Mouse (Mus musculus) limb, embryonic 13.5 days (tissue): ENCODE data around the gene Loxl3. TPM values are rescaled to one million over a fixed set of nuclear protein-coding genes. Genes with fewer than 3 reads are reported as not detected.

Experiments used
- ATAC-seq: fragments of 200-750 bp; cut with Nextera tagmentation; 2 replicates; pipeline ENCODE4 v1.8.0; 2017; ENCODE audit warnings: low read depth, moderate number of reproducible peaks, moderate TSS enrichment; ENCODE audit not compliant: low FRiP score
- H3K27ac ChIP-seq: fragments of 300-500 bp; sonication (generic); 2 replicates; pipeline ENCODE4 v1.5.1; 2015; ENCODE audit warnings: inconsistent platforms, mild to moderate bottlenecking, moderate library complexity
- H3K27me3 ChIP-seq: fragments of 300-500 bp; sonication (generic); 2 replicates; pipeline ENCODE4 v1.6.1; 2015; ENCODE audit warnings: mild to moderate bottlenecking, inconsistent platforms
- H3K36me3 ChIP-seq: fragments of 300-500 bp; sonication (generic); 2 replicates; pipeline ENCODE4 v1.6.1; 2015; ENCODE audit warnings: inconsistent platforms, mild to moderate bottlenecking, moderate library complexity
- H3K4me1 ChIP-seq: fragments of 300-500 bp; sonication (generic); 2 replicates; pipeline ENCODE4 v1.6.1; 2015; ENCODE audit warnings: inconsistent platforms
- H3K4me2 ChIP-seq: fragments of 300-500 bp; sonication (generic); replicated peaks from 2 replicates; pipeline ENCODE4 v1.6.1; 2015; ENCODE audit warnings: inconsistent platforms, mild to moderate bottlenecking, moderate library complexity
- H3K4me3 ChIP-seq: fragments of 300-500 bp; sonication (generic); 2 replicates; pipeline ENCODE4 v1.5.1; 2015; ENCODE audit warnings: moderate library complexity, mild to moderate bottlenecking, inconsistent platforms
- H3K9ac ChIP-seq: fragments of 300-500 bp; sonication (generic); 2 replicates; pipeline ENCODE4 v1.6.1; 2015; ENCODE audit warnings: mild to moderate bottlenecking, inconsistent platforms
- H3K9me3 ChIP-seq: fragments of 300-500 bp; sonication (generic); 2 replicates; pipeline ENCODE4 v1.6.1; 2016; ENCODE audit warnings: inconsistent platforms
- WGBS: fragments of 180-500 bp; shearing (Covaris S2); methylation state at CpG from one replicate; pipeline ENCODE4 v1.1.7; 2015; 5-methylcytosine and 5-hydroxymethylcytosine counted together
- polyA plus RNA-seq: library from polyadenylated mRNA; unstranded; fragments of >200 nt; fragmentation: Nextera tagmentation; extraction: Ambion mirVana; gene quantifications from 2 replicates; pipeline ENCODE4 v1.2.1, GENCODE M21; 2015

Gene Loxl3
- polyA plus RNA-seq, 1 experiment from 2014 or later: 36.3 TPM

DNA sequence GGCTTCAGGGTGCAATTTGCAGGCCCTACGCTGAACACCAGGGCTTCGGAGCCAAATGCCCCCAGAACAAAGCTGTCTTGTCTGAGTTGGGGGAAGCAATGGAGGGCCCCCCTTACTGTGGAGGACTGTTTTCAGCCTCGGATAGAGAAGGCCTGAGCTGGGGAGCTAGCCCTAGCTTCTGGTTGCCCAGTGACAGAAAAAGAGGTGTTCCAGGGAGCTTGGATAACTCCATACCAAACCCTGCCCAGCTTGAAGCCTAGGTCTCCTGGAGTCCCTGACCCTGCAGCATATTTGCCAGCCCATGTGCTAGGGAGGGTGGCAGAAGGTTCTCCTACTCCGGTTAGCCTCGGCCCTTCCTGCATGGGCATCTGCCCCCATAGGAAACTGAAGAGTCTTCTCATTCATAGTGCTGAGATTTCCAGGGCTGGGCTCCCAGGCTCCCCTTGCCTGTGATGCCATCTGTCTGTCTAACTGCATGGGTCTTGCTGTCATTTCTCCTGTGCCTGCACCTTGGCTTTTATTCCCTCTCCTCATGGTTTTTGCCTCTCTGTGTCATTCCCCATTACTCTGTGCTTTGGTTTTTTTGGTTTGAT lies 586 bp downstream of the Loxl3 start:
- Histone ChIP-seq H3K9me3 (no peaks in the 10 kb centered on the region), H3K36me3 (peaks cover 4% of the 10 kb centered on the region; the same call in 1 of the 2 replicates), H3K27ac (peak overlapping the region; percentile 94), H3K4me3 (peak overlapping the region; percentile 64), H3K4me2 (peak overlapping the region; percentile 86), H3K27me3 (peaks cover 30% of the 10 kb centered on the region), H3K9ac (peak overlapping the region; percentile 73), H3K4me1 (peaks cover 52% of the 10 kb centered on the region)
- 26% methylated on average over 5 of the region's 5 CpGs for WGBS
- ATAC-seq: no peak

DNA sequence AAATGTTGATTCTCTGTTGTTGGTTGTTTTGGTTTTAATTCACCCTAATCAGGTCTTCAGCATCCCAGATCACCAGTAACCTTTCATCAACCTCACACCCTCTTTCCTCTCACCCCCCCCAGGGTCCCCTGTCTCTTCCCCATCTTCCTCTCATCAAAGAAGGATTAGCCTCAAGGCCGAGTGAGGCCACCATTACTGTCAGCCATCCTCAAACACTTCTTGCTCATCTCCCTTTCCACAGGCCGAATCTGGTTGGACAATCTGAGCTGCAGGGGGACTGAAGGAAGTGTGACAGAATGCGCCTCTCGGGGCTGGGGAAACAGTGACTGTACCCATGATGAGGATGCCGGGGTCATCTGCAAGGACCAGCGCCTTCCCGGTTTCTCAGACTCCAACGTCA lies 3.2 kb downstream of the Loxl3 start:
- no peaks in the 10 kb centered on the region for H3K9me3 ChIP-seq
- 78% methylated on average over 8 of the region's 8 CpGs for WGBS
- no peak overlapping the region for H3K4me3 ChIP-seq
- H3K4me1 ChIP-seq: peaks cover 34% of the 10 kb centered on the region
- H3K27me3 ChIP-seq: peaks cover 4% of the 10 kb centered on the region
- no peak for ATAC-seq
- H3K9ac ChIP-seq: no peak overlapping the region
- H3K36me3 ChIP-seq: peaks cover 8% of the 10 kb centered on the region; the same call in 1 of the 2 replicates
- no peak overlapping the region for H3K4me2 ChIP-seq
- no peak overlapping the region for H3K27ac ChIP-seq

DNA sequence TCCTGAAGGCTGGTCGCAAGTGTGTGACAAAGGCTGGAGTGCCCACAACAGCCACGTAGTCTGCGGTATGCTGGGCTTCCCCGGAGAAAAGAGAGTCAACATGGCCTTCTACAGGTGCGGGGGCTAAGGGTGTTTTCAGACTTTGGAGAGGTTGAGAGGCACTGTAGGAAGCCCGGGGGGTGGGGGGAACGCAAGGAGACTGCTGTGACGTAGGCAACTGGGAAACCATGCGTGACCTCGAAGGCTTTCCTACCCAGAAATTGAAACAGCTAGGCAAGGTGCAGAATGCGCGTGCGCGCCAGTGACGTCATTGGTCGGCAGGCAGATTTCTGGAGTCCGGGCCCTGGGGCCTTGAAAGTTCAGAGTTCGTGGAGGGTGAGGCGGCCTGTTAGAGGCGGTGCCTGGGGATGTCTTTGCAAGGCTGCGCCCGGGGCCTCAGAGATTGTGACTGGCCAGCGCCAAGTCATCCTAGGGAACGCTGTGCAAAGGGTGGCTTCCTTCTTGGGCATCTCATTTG lies 4.6 kb downstream of the Loxl3 start:
- H3K36me3 ChIP-seq: peaks cover 8% of the 10 kb centered on the region; the same call in 1 of the 2 replicates
- peak overlapping the region; percentile 53; the same call in 1 of the 2 replicates for H3K9ac ChIP-seq
- H3K4me2 ChIP-seq: peak overlapping the region; percentile 63
- no peaks in the 10 kb centered on the region for H3K27me3 ChIP-seq
- no peak overlapping the region for H3K27ac ChIP-seq
- H3K9me3 ChIP-seq: no peaks in the 10 kb centered on the region
- H3K4me3 ChIP-seq: peak overlapping the region; percentile 30
- WGBS: 10% methylated on average over 24 of the region's 24 CpGs
- H3K4me1 ChIP-seq: peaks cover 29% of the 10 kb centered on the region
- 0 out of 2 replicates have a peak, but pooled peaks have one; percentile 25 for ATAC-seq

DNA sequence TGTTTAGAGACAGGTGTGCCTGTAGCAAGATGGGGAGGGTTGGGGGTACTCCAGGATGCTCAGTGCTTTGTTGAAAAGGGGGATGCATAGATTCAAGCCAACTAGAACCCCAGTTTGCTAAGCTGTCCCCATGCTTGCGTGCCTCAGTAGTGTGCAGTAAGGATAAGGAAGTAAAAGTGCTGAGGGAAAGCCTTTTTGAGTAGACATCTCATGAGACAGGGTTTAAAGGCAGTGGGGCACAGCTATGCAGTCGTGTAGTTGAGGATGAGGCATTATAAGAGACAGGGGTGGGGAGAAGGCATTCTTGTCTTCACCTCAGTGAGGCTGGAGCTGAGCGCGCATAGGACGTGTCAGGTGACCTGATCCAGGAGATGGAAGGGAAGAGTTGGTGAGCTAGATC lies 6.6 kb downstream of the Loxl3 start:
- Histone ChIP-seq H3K9me3 (no peaks in the 10 kb centered on the region), H3K4me1 (peaks cover 13% of the 10 kb centered on the region), H3K27me3 (no peaks in the 10 kb centered on the region), H3K4me2 (no peak overlapping the region), H3K27ac (no peak overlapping the region), H3K36me3 (peaks cover 16% of the 10 kb centered on the region), H3K4me3 (no peak overlapping the region), H3K9ac (no peak overlapping the region; the same call in 1 of the 2 replicates)
- WGBS: 77% methylated on average over 5 of the region's 5 CpGs
- ATAC-seq: no peak

DNA sequence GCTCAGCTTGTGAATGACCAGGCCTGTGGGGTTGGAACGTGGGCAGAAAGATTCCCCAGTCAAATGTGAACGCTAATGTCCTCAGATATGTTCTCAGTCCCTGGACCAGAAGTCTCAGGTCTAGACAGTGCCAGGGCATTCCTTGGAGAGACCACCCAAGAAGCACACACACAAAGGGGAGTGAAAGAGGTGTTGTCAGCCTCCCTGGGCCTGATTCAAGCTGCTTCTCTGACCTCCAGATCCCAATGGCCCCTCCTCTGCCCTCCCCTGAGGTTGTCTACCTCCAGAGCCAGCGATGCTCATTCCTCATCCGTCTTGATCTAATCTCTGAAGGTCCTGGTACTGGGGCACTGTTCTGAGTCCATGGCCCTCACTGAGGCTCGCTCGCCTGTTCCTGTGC lies 9.6 kb downstream of the Loxl3 start:
- H3K9ac ChIP-seq: 0 out of 2 replicates have a peak overlapping the region, but pooled peaks have one; percentile 25
- H3K27me3 ChIP-seq: no peaks in the 10 kb centered on the region
- H3K36me3 ChIP-seq: peaks cover 16% of the 10 kb centered on the region
- H3K9me3 ChIP-seq: no peaks in the 10 kb centered on the region
- no peak for ATAC-seq
- no peak overlapping the region for H3K4me2 ChIP-seq
- WGBS: 69% methylated on average over 6 of the region's 6 CpGs
- peaks cover 4% of the 10 kb centered on the region for H3K4me1 ChIP-seq
- no peak overlapping the region for H3K4me3 ChIP-seq
- H3K27ac ChIP-seq: no peak overlapping the region

DNA sequence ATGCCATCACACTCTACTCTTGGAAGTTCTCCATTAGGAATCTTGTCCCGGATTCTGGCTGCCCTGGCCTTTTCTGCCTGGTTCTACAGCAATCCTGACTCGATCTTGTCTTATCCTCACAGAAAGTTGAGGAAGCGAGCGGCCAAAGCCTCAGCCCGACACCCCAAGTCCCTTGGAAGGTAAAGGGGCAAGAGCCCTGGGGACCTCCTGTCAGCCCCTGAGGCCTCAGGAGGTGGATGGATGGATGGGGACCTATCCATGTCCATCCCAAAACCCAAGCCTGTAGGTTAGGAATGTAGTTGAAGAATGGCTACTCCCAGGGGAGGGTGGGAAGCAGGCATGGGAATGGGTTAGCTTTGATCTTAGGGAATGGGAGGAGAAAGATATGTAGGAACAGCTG lies 10.0 kb downstream of the Loxl3 start:
- no peak for ATAC-seq
- H3K27ac ChIP-seq: no peak overlapping the region
- no peaks in the 10 kb centered on the region for H3K9me3 ChIP-seq
- H3K9ac ChIP-seq: 0 out of 2 replicates have a peak overlapping the region, but pooled peaks have one; percentile 25
- H3K4me1 ChIP-seq: no peaks in the 10 kb centered on the region
- no peaks in the 10 kb centered on the region for H3K27me3 ChIP-seq
- H3K36me3 ChIP-seq: peaks cover 21% of the 10 kb centered on the region
- WGBS: 86% methylated on average over 5 of the region's 5 CpGs
- H3K4me2 ChIP-seq: no peak overlapping the region
- no peak overlapping the region for H3K4me3 ChIP-seq

DNA sequence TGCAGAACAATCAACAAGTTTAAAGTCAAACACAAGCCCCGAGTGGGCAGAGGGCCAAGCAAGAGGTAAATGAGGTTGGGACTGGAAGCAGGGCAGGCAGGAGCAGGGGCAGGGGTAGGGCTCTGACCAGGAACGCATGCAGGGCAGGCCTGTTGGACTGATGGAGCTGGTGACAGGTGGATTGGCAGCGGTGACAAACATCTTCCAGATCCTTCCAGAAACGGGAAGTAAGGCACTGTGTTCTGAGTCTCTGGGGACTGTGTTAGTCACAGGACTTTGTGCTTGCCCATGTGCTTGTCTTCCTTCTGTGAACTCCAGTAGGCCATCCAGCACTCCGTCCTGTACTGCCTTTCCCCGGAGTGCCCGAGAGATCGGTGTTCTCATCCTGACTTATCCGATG lies 10.8 kb downstream of the Loxl3 start:
- ATAC-seq: no peak
- no peak overlapping the region for H3K4me2 ChIP-seq
- no peaks in the 10 kb centered on the region for H3K27me3 ChIP-seq
- WGBS: 81% methylated on average over 9 of the region's 9 CpGs
- H3K4me1 ChIP-seq: no peaks in the 10 kb centered on the region
- no peak overlapping the region for H3K9ac ChIP-seq
- H3K36me3 ChIP-seq: peaks cover 27% of the 10 kb centered on the region
- H3K27ac ChIP-seq: no peak overlapping the region
- no peak overlapping the region for H3K4me3 ChIP-seq
- no peaks in the 10 kb centered on the region for H3K9me3 ChIP-seq

DNA sequence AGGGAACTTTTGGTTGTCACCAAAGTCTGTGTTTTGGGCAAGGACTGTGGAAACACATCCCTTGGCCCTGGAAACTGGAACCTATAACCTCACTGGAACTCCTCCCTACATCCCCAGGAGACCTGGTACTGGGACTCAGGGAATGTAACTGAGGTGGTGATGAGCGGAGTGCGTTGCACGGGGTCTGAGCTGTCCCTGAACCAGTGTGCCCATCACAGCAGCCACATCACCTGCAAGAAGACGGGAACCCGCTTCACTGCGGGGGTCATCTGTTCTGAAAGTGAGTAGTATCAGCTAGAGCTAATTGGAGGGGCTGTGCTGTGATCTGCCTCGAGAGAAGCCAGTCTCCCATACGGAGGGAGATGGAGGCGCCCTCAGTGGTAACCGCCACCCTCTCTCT lies 15.4 kb downstream of the Loxl3 start:
- peaks cover 17% of the 10 kb centered on the region for H3K4me1 ChIP-seq
- ATAC-seq: no peak
- H3K27me3 ChIP-seq: no peaks in the 10 kb centered on the region
- 70% methylated on average over 10 of the region's 10 CpGs for WGBS
- H3K27ac ChIP-seq: no peak overlapping the region
- H3K9ac ChIP-seq: no peak overlapping the region
- no peak overlapping the region for H3K4me3 ChIP-seq
- H3K9me3 ChIP-seq: no peaks in the 10 kb centered on the region
- no peak overlapping the region for H3K4me2 ChIP-seq
- peaks cover 42% of the 10 kb centered on the region for H3K36me3 ChIP-seq

DNA sequence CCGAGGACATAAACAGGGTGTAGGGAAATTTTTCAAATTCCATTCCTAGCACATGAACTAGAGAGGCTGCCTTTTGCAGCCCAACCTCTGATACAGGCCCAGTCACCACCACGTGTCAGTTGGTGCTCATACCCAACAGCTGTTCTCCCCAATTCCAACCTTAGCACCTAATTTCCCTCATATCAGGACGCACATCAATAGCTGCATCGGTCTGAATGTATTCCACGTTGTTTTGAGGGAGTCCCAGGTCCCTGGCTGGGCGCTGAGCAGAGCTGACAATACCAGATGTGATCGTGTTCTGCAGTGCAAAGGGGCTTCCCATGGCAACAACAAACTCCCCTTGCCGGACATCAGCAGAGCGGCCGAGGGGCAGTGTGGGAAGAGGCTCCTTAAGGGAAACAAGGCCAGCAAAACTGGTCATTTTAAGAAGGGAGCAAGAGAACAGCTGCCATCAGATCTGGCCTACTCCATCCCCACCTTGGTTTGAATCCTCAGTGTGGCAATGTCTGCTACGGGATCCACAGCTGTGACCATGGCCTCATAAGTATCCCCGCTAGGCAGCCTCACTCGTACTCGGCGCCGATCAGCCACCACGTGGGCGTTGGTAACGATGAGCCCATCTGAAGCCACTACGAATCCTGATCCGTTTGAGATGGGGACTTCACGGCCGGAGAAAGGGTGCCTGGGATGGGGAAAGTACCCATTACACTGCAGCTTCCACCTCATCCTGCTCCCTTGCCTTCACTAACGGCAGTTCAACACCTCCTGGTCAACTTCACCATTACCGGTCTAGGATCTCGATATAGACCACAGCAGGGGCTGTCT lies 19.4 kb downstream of the Loxl3 start:
- Histone ChIP-seq H3K4me2 (peak overlapping the region; percentile 77), H3K4me3 (peak overlapping the region; percentile 96), H3K27me3 (0 out of 2 replicates have a peak, but pooled peaks cover under 1% of the 10 kb centered on the region), H3K36me3 (peaks cover 59% of the 10 kb centered on the region), H3K9ac (peak overlapping the region; percentile 95), H3K27ac (peak overlapping the region; percentile 93), H3K4me1 (peaks cover 30% of the 10 kb centered on the region), H3K9me3 (no peaks in the 10 kb centered on the region)
- WGBS: 1% methylated on average over 26 of the region's 26 CpGs
- no peak for ATAC-seq

DNA sequence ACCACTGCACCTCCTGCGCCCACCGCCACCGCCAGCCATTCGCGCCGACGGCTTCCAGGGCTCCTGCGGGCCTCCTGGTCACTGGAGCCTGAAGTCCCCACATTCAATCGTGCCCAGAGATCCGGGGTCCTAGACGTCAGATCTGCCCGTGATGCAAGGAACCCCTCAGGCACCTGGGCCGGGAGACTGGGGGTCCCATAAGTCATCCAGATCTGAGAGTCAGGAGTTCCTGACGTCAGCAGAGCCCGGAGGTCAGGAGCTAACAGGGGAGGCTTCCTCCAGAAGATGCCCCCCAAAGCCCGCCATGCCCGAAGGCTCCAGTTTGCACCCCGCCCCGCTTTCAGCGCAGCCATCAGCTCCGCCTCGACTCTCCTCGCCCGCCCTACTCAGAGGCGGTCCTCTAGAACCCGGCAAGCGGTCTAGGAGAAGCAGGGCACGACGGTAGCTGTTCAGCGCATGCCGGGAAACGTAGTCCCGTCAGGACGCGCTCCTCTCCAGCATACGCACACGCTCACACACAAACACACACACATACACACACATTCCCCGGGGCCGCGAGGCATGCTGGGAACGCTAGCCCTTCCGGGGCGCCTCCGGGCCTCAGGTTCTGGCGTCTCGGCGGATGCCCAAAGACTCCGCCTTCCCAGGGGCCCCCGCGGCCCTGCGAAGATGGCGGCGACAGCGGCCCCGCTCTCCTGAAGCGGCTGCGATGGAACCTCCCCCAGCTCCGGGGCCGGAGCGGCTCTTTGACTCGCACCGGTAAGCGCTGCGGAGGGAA lies 20.3 kb downstream of the Loxl3 start, which contains the start of gene Aup1:
Aup1 (plus strand) TSS at position 448 of the 778 bp plus-strand sequence.
- H3K27me3 ChIP-seq: peaks cover 9% of the 10 kb centered on the region
- peaks cover 55% of the 10 kb centered on the region for H3K36me3 ChIP-seq
- ATAC-seq: peak; percentile 96
- peak within 1 kb of the TSS; percentile 96 for H3K4me3 ChIP-seq
- WGBS: under 1% methylated on average over 64 of the region's 64 CpGs
- H3K27ac ChIP-seq: peak within 1 kb of the TSS; percentile 93
- H3K9ac ChIP-seq: peak within 1 kb of the TSS; percentile 95
- peak within 1 kb of the TSS; percentile 77 for H3K4me2 ChIP-seq
- peaks cover 30% of the 10 kb centered on the region for H3K4me1 ChIP-seq
- H3K9me3 ChIP-seq: no peaks in the 10 kb centered on the region

DNA sequence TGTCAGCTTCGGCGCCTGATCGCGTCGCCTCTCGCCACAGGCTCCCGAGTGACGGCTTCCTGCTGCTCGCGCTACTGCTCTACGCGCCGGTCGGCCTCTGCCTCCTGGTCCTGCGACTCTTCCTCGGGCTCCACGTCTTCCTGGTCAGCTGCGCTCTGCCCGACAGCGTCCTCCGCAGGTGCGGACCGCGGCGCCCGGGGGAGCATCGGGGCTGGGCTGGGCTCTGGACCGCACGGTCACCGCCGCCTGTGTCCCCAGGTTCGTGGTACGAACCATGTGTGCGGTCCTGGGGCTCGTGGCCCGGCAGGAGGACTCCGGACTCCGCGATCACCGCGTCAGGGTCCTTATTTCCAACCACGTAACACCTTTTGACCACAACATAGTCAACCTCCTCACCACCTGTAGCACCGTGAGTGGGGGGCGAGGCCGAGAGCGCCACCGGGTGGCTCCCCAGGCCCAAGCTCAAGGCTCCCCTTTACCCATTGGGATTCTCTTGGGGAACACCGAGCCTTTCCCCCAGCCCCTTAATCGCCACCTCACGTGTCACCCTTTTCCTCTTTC lies 21.0 kb downstream of the Loxl3 start, which contains the start of gene Htra2:
Htra2 (minus strand) TSS at position 403 of the 561 bp plus-strand sequence.
- no peaks in the 10 kb centered on the region for H3K9me3 ChIP-seq
- H3K27ac ChIP-seq: peak within 1 kb of the TSS; percentile 93
- peak within 1 kb of the TSS; percentile 77 for H3K4me2 ChIP-seq
- peaks cover 48% of the 10 kb centered on the region for H3K36me3 ChIP-seq
- ATAC-seq: no peak; the same call in 1 of the 2 replicates
- peak within 1 kb of the TSS; percentile 96 for H3K4me3 ChIP-seq
- H3K4me1 ChIP-seq: peaks cover 30% of the 10 kb centered on the region
- peaks cover 16% of the 10 kb centered on the region for H3K27me3 ChIP-seq
- WGBS: under 1% methylated on average over 48 of the region's 50 CpGs
- peak within 1 kb of the TSS; percentile 95 for H3K9ac ChIP-seq
